Mouse (Mus musculus): ENCODE results near the gene Atf2. TPM values are rescaled to one million over a fixed set of nuclear protein-coding genes. Genes with fewer than 3 reads are reported as not detected.
"Not testable (repeated sequence)": the region's sequence is repeated elsewhere in the genome, so short reads cannot be mapped to it uniquely, and the experiment has no call there.

The Atf2 gene
- polyA plus RNA-seq, 1 experiment from 2014 or later: 60.1 TPM

GRCm38 (mm10) chr2:73867764-73868487, 24.5 kb downstream of the Atf2 start:
- WGBS: 77% methylated on average over 16 of the region's 16 CpGs
- Histone ChIP-seq H3K36me3 (peaks cover 13% of the 10 kb centered on the region; the same call in 1 of the 2 replicates), H3K27me3 (no peaks in the 10 kb centered on the region), H3K4me3 (no peak overlapping the region), H3K27ac (no peak overlapping the region), H3K4me1 (no peaks in the 10 kb centered on the region), H3K9me3 (no peaks in the 10 kb centered on the region), H3K9ac (no peak overlapping the region), H3K4me2 (no peak overlapping the region)
- ATAC-seq (ENCODE audit: insufficient number of reproducible peaks, low FRiP score, low TSS enrichment, low read depth): no peak

GRCm38 (mm10) chr2:73860046-73860624, 32.3 kb downstream of the Atf2 start:
- 73% methylated on average over 4 of the region's 4 CpGs for WGBS
- H3K27ac ChIP-seq: no peak overlapping the region

GRCm38 (mm10) chr2:73857352-73857751, 35.1 kb downstream of the Atf2 start:
- Histone ChIP-seq H3K9me3 (no peaks in the 10 kb centered on the region), H3K27me3 (no peaks in the 10 kb centered on the region), H3K36me3 (no peaks in the 10 kb centered on the region), H3K9ac (no peak overlapping the region), H3K4me3 (no peak overlapping the region), H3K27ac (no peak overlapping the region), H3K4me1 (no peaks in the 10 kb centered on the region), H3K4me2 (no peak overlapping the region)
- no peak for ATAC-seq (ENCODE audit: insufficient number of reproducible peaks, low FRiP score, low TSS enrichment, low read depth)

More at GRCm38 (mm10) chr2:73860046-73860624, 32.3 kb downstream of the Atf2 start:
- Histone ChIP-seq H3K4me1 (no peaks in the 10 kb centered on the region), H3K27me3 (no peaks in the 10 kb centered on the region), H3K9ac (no peak overlapping the region), H3K9me3 (no peaks in the 10 kb centered on the region), H3K4me2 (no peak overlapping the region), H3K4me3 (no peak overlapping the region), H3K36me3 (no peaks in the 10 kb centered on the region)
- ATAC-seq (ENCODE audit: insufficient number of reproducible peaks, low FRiP score, low TSS enrichment, low read depth): no peak

GRCm38 (mm10) chr2:73856246-73856645, 36.2 kb downstream of the Atf2 start:
- Histone ChIP-seq H3K9ac (no peak overlapping the region), H3K4me3 (no peak overlapping the region), H3K4me2 (no peak overlapping the region), H3K36me3 (no peaks in the 10 kb centered on the region), H3K9me3 (no peaks in the 10 kb centered on the region), H3K4me1 (no peaks in the 10 kb centered on the region), H3K27me3 (no peaks in the 10 kb centered on the region), H3K27ac (no peak overlapping the region)
- ATAC-seq (ENCODE audit: insufficient number of reproducible peaks, low FRiP score, low TSS enrichment, low read depth): no peak
- 81% methylated on average over 1 of the region's 1 CpGs for WGBS

- H3K9me3 ChIP-seq: no peaks in the 10 kb centered on the region
- H3K9ac ChIP-seq: no peak overlapping the region
- ATAC-seq (ENCODE audit: insufficient number of reproducible peaks, low FRiP score, low TSS enrichment, low read depth): no peak
- H3K4me3 ChIP-seq: no peak overlapping the region
- H3K4me2 ChIP-seq: no peak overlapping the region
- no peaks in the 10 kb centered on the region for H3K4me1 ChIP-seq
- H3K27ac ChIP-seq: no peak overlapping the region
- 65% methylated on average over 2 of the region's 2 CpGs for WGBS
- peaks cover 15% of the 10 kb centered on the region; the same call in 1 of the 2 replicates for H3K36me3 ChIP-seq
- no peaks in the 10 kb centered on the region for H3K27me3 ChIP-seq
These were observed 57.9 kb downstream of the Atf2 start for GRCm38 (mm10) chr2:73834406-73835015.

GRCm38 (mm10) chr2:73833284-73833683, 59.2 kb downstream of the Atf2 start:
- H3K9me3 ChIP-seq: no peaks in the 10 kb centered on the region
- no peak overlapping the region for H3K4me2 ChIP-seq
- no peak overlapping the region for H3K9ac ChIP-seq
- WGBS: 51% methylated on average over 1 of the region's 1 CpGs
- H3K27me3 ChIP-seq: no peaks in the 10 kb centered on the region
- H3K36me3 ChIP-seq: peaks cover 16% of the 10 kb centered on the region
- no peak overlapping the region for H3K4me3 ChIP-seq
- ATAC-seq (ENCODE audit: insufficient number of reproducible peaks, low FRiP score, low TSS enrichment, low read depth): no peak
- no peak overlapping the region for H3K27ac ChIP-seq
- no peaks in the 10 kb centered on the region for H3K4me1 ChIP-seq

- Histone ChIP-seq H3K4me3 (no peak overlapping the region), H3K27ac (no peak overlapping the region), H3K9ac (no peak overlapping the region), H3K4me2 (no peak overlapping the region), H3K4me1 (no peaks in the 10 kb centered on the region), H3K27me3 (no peaks in the 10 kb centered on the region), H3K9me3 (no peaks in the 10 kb centered on the region), H3K36me3 (peaks cover 28% of the 10 kb centered on the region)
- ATAC-seq (ENCODE audit: insufficient number of reproducible peaks, low FRiP score, low TSS enrichment, low read depth): no peak
- WGBS: 47% methylated on average over 4 of the region's 4 CpGs
These were observed 73.7 kb downstream of the Atf2 start for GRCm38 (mm10) chr2:73818742-73819141.

- Histone ChIP-seq H3K4me1 (no peaks in the 10 kb centered on the region), H3K4me3 (no peak overlapping the region), H3K27me3 (no peaks in the 10 kb centered on the region), H3K27ac (no peak overlapping the region), H3K9me3 (no peaks in the 10 kb centered on the region), H3K9ac (no peak overlapping the region), H3K36me3 (no peaks in the 10 kb centered on the region), H3K4me2 (no peak overlapping the region)
- no peak for ATAC-seq (ENCODE audit: insufficient number of reproducible peaks, low FRiP score, low TSS enrichment, low read depth)
- 81% methylated on average over 8 of the region's 8 CpGs for WGBS
These were observed 84.8 kb downstream of the Atf2 start for GRCm38 (mm10) chr2:73807609-73808008.

- WGBS: 88% methylated on average over 9 of the region's 9 CpGs
- H3K36me3 ChIP-seq; H3K27ac ChIP-seq; ATAC-seq (ENCODE audit: insufficient number of reproducible peaks, low FRiP score, low TSS enrichment, low read depth); H3K9me3 ChIP-seq; H3K4me3 ChIP-seq; H3K27me3 ChIP-seq; H3K9ac ChIP-seq; H3K4me2 ChIP-seq; H3K4me1 ChIP-seq: not testable (repeated sequence)
These were observed 92.3 kb downstream of the Atf2 start for GRCm38 (mm10) chr2:73800127-73800526.

- Histone ChIP-seq H3K4me1 (no peaks in the 10 kb centered on the region), H3K4me3 (no peak overlapping the region), H3K4me2 (no peak overlapping the region), H3K9ac (no peak overlapping the region), H3K27me3 (no peaks in the 10 kb centered on the region), H3K9me3 (no peaks in the 10 kb centered on the region), H3K27ac (no peak overlapping the region), H3K36me3 (no peaks in the 10 kb centered on the region)
- 58% methylated on average over 5 of the region's 5 CpGs for WGBS
- no peak for ATAC-seq (ENCODE audit: insufficient number of reproducible peaks, low FRiP score, low TSS enrichment, low read depth)
These were observed 93.7 kb downstream of the Atf2 start for GRCm38 (mm10) chr2:73798786-73799185.

- no peak overlapping the region for H3K9ac ChIP-seq
- H3K4me2 ChIP-seq: no peak overlapping the region
- H3K4me3 ChIP-seq: no peak overlapping the region
- H3K36me3 ChIP-seq: no peaks in the 10 kb centered on the region
- H3K27me3 ChIP-seq: no peaks in the 10 kb centered on the region
- ATAC-seq (ENCODE audit: insufficient number of reproducible peaks, low FRiP score, low TSS enrichment, low read depth): no peak
- H3K27ac ChIP-seq: no peak overlapping the region
- WGBS: 50% methylated on average over 4 of the region's 4 CpGs
- no peaks in the 10 kb centered on the region for H3K4me1 ChIP-seq
- no peaks in the 10 kb centered on the region for H3K9me3 ChIP-seq
These were observed 94.3 kb downstream of the Atf2 start for GRCm38 (mm10) chr2:73798136-73798535.

GRCm38 (mm10) chr2:73791846-73792630, 100.4 kb downstream of the Atf2 start:
- no peak for ATAC-seq (ENCODE audit: insufficient number of reproducible peaks, low FRiP score, low TSS enrichment, low read depth)
- no peaks in the 10 kb centered on the region for H3K36me3 ChIP-seq
- H3K27ac ChIP-seq: no peak overlapping the region
- WGBS: 50% methylated on average over 19 of the region's 19 CpGs
- H3K9ac ChIP-seq: no peak overlapping the region
- no peaks in the 10 kb centered on the region for H3K27me3 ChIP-seq
- no peak overlapping the region for H3K4me3 ChIP-seq
- H3K4me1 ChIP-seq: peaks cover 11% of the 10 kb centered on the region
- H3K9me3 ChIP-seq: no peaks in the 10 kb centered on the region
- 0 out of 2 replicates have a peak overlapping the region, but pooled peaks have one; percentile 10 for H3K4me2 ChIP-seq

Measured in limb, embryonic 15.5 days (tissue).